Mouse (Mus musculus): ENCODE measurements around the gene Arhgap18. TPM values are rescaled to one million over a fixed set of nuclear protein-coding genes. Genes with fewer than 3 reads are reported as not detected.

Arhgap18 gene
- polyA plus RNA-seq, 1 experiment: 2.0 TPM

- TF ChIP-seq FOSL1 (IDR thresholded peaks at IDR 0.05; ENCODE audit: insufficient read depth, low read length, poor library complexity, severe bottlenecking): peak; percentile 40
- TF ChIP-seq CTCF (IDR thresholded peaks at IDR 0.05; ENCODE audit: control insufficient read depth, insufficient read depth, insufficient read length): no peak
- no peak for TF ChIP-seq CEBPB (IDR thresholded peaks at IDR 0.05; ENCODE audit: low read depth)
- TF ChIP-seq MYOG (IDR thresholded peaks at IDR 0.05; ENCODE audit: control insufficient read depth, extremely low read depth, insufficient read length): no peak
- H3ac ChIP-seq (ENCODE audit: control insufficient read depth, insufficient read length, low read depth): no peak overlapping the region
- H3K36me3 ChIP-seq (ENCODE audit: control insufficient read depth, insufficient read depth): no peaks in the 10 kb centered on the region
- no peaks in the 10 kb centered on the region for H3K79me3 ChIP-seq (ENCODE audit: low read depth)
- H3K79me2 ChIP-seq (ENCODE audit: control insufficient read depth, insufficient read depth): no peaks in the 10 kb centered on the region
- H3K27me3 ChIP-seq (ENCODE audit: control insufficient read depth, insufficient read depth, insufficient read length): no peaks in the 10 kb centered on the region
- H3K4me3 ChIP-seq (ENCODE audit: insufficient read depth, poor library complexity, severe bottlenecking): no peak overlapping the region
These were observed 125.8 kb downstream of the Arhgap18 start for GRCm38 (mm10) chr10:26878924-26879600.

- H3K36me3 ChIP-seq (ENCODE audit: control insufficient read depth, insufficient read depth): no peaks in the 10 kb centered on the region
These were observed 131.7 kb downstream of the Arhgap18 start for GRCm38 (mm10) chr10:26884949-26885348.

GRCm38 (mm10) chr10:26889226-26889625 lies 136.0 kb downstream of the Arhgap18 start:
- no peaks in the 10 kb centered on the region for H3K36me3 ChIP-seq (ENCODE audit: control insufficient read depth, insufficient read depth)
- no peak overlapping the region for H3K4me3 ChIP-seq (ENCODE audit: insufficient read depth, poor library complexity, severe bottlenecking)
- TF ChIP-seq CTCF (IDR thresholded peaks at IDR 0.05; ENCODE audit: control insufficient read depth, insufficient read depth, insufficient read length) (no peak), USF1 (IDR thresholded peaks at IDR 0.05; ENCODE audit: low read depth) (no peak), MAX (IDR thresholded peaks at IDR 0.05) (no peak), MYOG (IDR thresholded peaks at IDR 0.05; ENCODE audit: control insufficient read depth, extremely low read depth, insufficient read length) (no peak), FOSL1 (IDR thresholded peaks at IDR 0.05; ENCODE audit: insufficient read depth, low read length, poor library complexity, severe bottlenecking) (no peak), MYOD1 (IDR thresholded peaks at IDR 0.05; ENCODE audit: control insufficient read depth, insufficient read length, low read depth) (no peak), CEBPB (IDR thresholded peaks at IDR 0.05; ENCODE audit: low read depth) (no peak)
- no peaks in the 10 kb centered on the region for H3K27me3 ChIP-seq (ENCODE audit: control insufficient read depth, insufficient read depth, insufficient read length)
- no peaks in the 10 kb centered on the region for H3K79me2 ChIP-seq (ENCODE audit: control insufficient read depth, insufficient read depth)
- no peak overlapping the region for H3ac ChIP-seq (ENCODE audit: control insufficient read depth, insufficient read length, low read depth)
- H3K79me3 ChIP-seq (ENCODE audit: low read depth): no peaks in the 10 kb centered on the region

More at GRCm38 (mm10) chr10:26884949-26885348, 131.7 kb downstream of the Arhgap18 start:
- no peak overlapping the region for H3K4me3 ChIP-seq (ENCODE audit: insufficient read depth, poor library complexity, severe bottlenecking)
- no peaks in the 10 kb centered on the region for H3K27me3 ChIP-seq (ENCODE audit: control insufficient read depth, insufficient read depth, insufficient read length)
- TF ChIP-seq MAX (IDR thresholded peaks at IDR 0.05) (no peak), CEBPB (IDR thresholded peaks at IDR 0.05; ENCODE audit: low read depth) (no peak), FOSL1 (IDR thresholded peaks at IDR 0.05; ENCODE audit: insufficient read depth, low read length, poor library complexity, severe bottlenecking) (no peak), MYOD1 (IDR thresholded peaks at IDR 0.05; ENCODE audit: control insufficient read depth, insufficient read length, low read depth) (no peak), USF1 (IDR thresholded peaks at IDR 0.05; ENCODE audit: low read depth) (no peak), CTCF (IDR thresholded peaks at IDR 0.05; ENCODE audit: control insufficient read depth, insufficient read depth, insufficient read length) (no peak), MYOG (IDR thresholded peaks at IDR 0.05; ENCODE audit: control insufficient read depth, extremely low read depth, insufficient read length) (no peak)
- no peaks in the 10 kb centered on the region for H3K79me2 ChIP-seq (ENCODE audit: control insufficient read depth, insufficient read depth)
- H3ac ChIP-seq (ENCODE audit: control insufficient read depth, insufficient read length, low read depth): no peak overlapping the region
- H3K79me3 ChIP-seq (ENCODE audit: low read depth): no peaks in the 10 kb centered on the region

- Histone ChIP-seq H3K27me3 (ENCODE audit: control insufficient read depth, insufficient read depth, insufficient read length) (no peaks in the 10 kb centered on the region), H3K36me3 (ENCODE audit: control insufficient read depth, insufficient read depth) (no peaks in the 10 kb centered on the region), H3K79me3 (ENCODE audit: low read depth) (no peaks in the 10 kb centered on the region), H3K79me2 (ENCODE audit: control insufficient read depth, insufficient read depth) (no peaks in the 10 kb centered on the region), H3ac (ENCODE audit: control insufficient read depth, insufficient read length, low read depth) (no peak overlapping the region), H3K4me3 (ENCODE audit: insufficient read depth, poor library complexity, severe bottlenecking) (no peak overlapping the region)
- TF ChIP-seq CTCF (IDR thresholded peaks at IDR 0.05; ENCODE audit: control insufficient read depth, insufficient read depth, insufficient read length): no peak
- TF ChIP-seq MAX (IDR thresholded peaks at IDR 0.05): no peak
- TF ChIP-seq CEBPB (IDR thresholded peaks at IDR 0.05; ENCODE audit: low read depth): no peak
- no peak for TF ChIP-seq MYOG (IDR thresholded peaks at IDR 0.05; ENCODE audit: control insufficient read depth, extremely low read depth, insufficient read length)
- no peak for TF ChIP-seq USF1 (IDR thresholded peaks at IDR 0.05; ENCODE audit: low read depth)
- TF ChIP-seq MYOD1 (IDR thresholded peaks at IDR 0.05; ENCODE audit: control insufficient read depth, insufficient read length, low read depth): no peak
- no peak for TF ChIP-seq FOSL1 (IDR thresholded peaks at IDR 0.05; ENCODE audit: insufficient read depth, low read length, poor library complexity, severe bottlenecking)
These were observed 136.5 kb downstream of the Arhgap18 start for GRCm38 (mm10) chr10:26889754-26890153.

- Histone ChIP-seq H3K79me2 (ENCODE audit: control insufficient read depth, insufficient read depth) (no peaks in the 10 kb centered on the region), H3K36me3 (ENCODE audit: control insufficient read depth, insufficient read depth) (no peaks in the 10 kb centered on the region), H3K4me3 (ENCODE audit: insufficient read depth, poor library complexity, severe bottlenecking) (no peak overlapping the region), H3K27me3 (ENCODE audit: control insufficient read depth, insufficient read depth, insufficient read length) (no peaks in the 10 kb centered on the region), H3ac (ENCODE audit: control insufficient read depth, insufficient read length, low read depth) (no peak overlapping the region), H3K79me3 (ENCODE audit: low read depth) (no peaks in the 10 kb centered on the region)
- no peak for TF ChIP-seq MYOD1 (IDR thresholded peaks at IDR 0.05; ENCODE audit: control insufficient read depth, insufficient read length, low read depth)
- TF ChIP-seq CEBPB (IDR thresholded peaks at IDR 0.05; ENCODE audit: low read depth): no peak
- peak; percentile 49 for TF ChIP-seq CTCF (IDR thresholded peaks at IDR 0.05; ENCODE audit: control insufficient read depth, insufficient read depth, insufficient read length)
- no peak for TF ChIP-seq FOSL1 (IDR thresholded peaks at IDR 0.05; ENCODE audit: insufficient read depth, low read length, poor library complexity, severe bottlenecking)
These were observed 137.2 kb downstream of the Arhgap18 start for GRCm38 (mm10) chr10:26890269-26890955.
